Mouse (Mus musculus) left cerebral cortex, postnatal 4 days (tissue): ENCODE results near the gene Pik3r2. TPM values are rescaled to one million over a fixed set of nuclear protein-coding genes. Genes with fewer than 3 reads are reported as not detected.
A peak's percentile ranks its signal among the peaks of the same experiment; 100 is the strongest.

ENCODE experiments used
- DNase-seq: peaks from one replicate; pipeline ENCODE4 v3.0.0-alpha.2; 2022
- intact Hi-C: fragments of 180-260 bp; cut with DNase I; formaldehyde crosslinking; loops from one replicate; pipeline ENCODE4 v1.15.1; 2025
- total RNA-seq, 2 experiments: library from RNA; stranded (reverse); gene quantifications; 2 replicates each; pipeline ENCODE4 v1.2.3; 2021

Gene Pik3r2
- total RNA-seq, 2 experiments from 2014 or later: 187 to 198 TPM

GRCm38 (mm10) chr8:70743656-70744590 lies 32.6 kb downstream of the Pik3r2 start:
- intact Hi-C loops: no loop called here

GRCm38 (mm10) chr8:70742981-70743655 lies 33.4 kb downstream of the Pik3r2 start:
- DNase-seq: no peak
- intact Hi-C loops: no loop called here

More at GRCm38 (mm10) chr8:70743656-70744590, 32.6 kb downstream of the Pik3r2 start:
- DNase-seq: no peak

- intact Hi-C loops: no loop called here
- DNase-seq: no peak
Observed at GRCm38 (mm10) chr8:70742176-70742575, 34.3 kb downstream of the Pik3r2 start.

GRCm38 (mm10) chr8:70741661-70742060 lies 34.9 kb downstream of the Pik3r2 start:
- intact Hi-C loops: no loop called here
- no peak for DNase-seq

GRCm38 (mm10) chr8:70738211-70738610 lies 38.3 kb downstream of the Pik3r2 start:
- DNase-seq: no peak
- intact Hi-C loops: no loop called here

GRCm38 (mm10) chr8:70737705-70738104 lies 38.8 kb downstream of the Pik3r2 start:
- no peak for DNase-seq
- intact Hi-C loops: no loop called here

- intact Hi-C loops: no loop called here
- DNase-seq: no peak
Observed at GRCm38 (mm10) chr8:70730956-70731355, 45.6 kb downstream of the Pik3r2 start.

GRCm38 (mm10) chr8:70729808-70730475 lies 46.6 kb downstream of the Pik3r2 start:
- intact Hi-C loops: no loop called here
- no peak for DNase-seq

- intact Hi-C loops: no loop called here
- no peak for DNase-seq
Observed at GRCm38 (mm10) chr8:70726721-70727120, 49.8 kb downstream of the Pik3r2 start.

- intact Hi-C loops: no loop called here
- DNase-seq: no peak
Observed at GRCm38 (mm10) chr8:70725792-70726447, 50.6 kb downstream of the Pik3r2 start.

GRCm38 (mm10) chr8:70724216-70724615 lies 52.3 kb downstream of the Pik3r2 start:
- DNase-seq: no peak
- intact Hi-C loops: loop anchor here (5.0 kb wide), 1 partner anchor 118 kb away; no protein-coding TSS in a partner anchor

- no peak for DNase-seq
- intact Hi-C loops: loop anchor here (5.0 kb wide), 1 partner anchor 119 kb away; no protein-coding TSS in a partner anchor
Observed at GRCm38 (mm10) chr8:70723486-70724210, 52.9 kb downstream of the Pik3r2 start, which contains the start of gene Pde4c. TSS of gene Pde4c (plus strand) at chr8:70723720.

GRCm38 (mm10) chr8:70721601-70722000 lies 54.9 kb downstream of the Pik3r2 start:
- DNase-seq: no peak
- intact Hi-C loops: loop anchor here (2.0 to 5.0 kb wide), 2 partner anchors 31 to 121 kb away; no protein-coding TSS in a partner anchor

GRCm38 (mm10) chr8:70720739-70721138 lies 55.8 kb downstream of the Pik3r2 start:
- intact Hi-C loops: loop anchor here (2.0 to 5.0 kb wide), 2 partner anchors 32 to 122 kb away; no protein-coding TSS in a partner anchor
- peak; percentile 74 for DNase-seq

- intact Hi-C loops: loop anchor here (2.0 to 5.0 kb wide), 2 partner anchors 33 to 122 kb away; no protein-coding TSS in a partner anchor
- DNase-seq: no peak
Observed at GRCm38 (mm10) chr8:70719796-70720270, 56.7 kb downstream of the Pik3r2 start.

GRCm38 (mm10) chr8:70718297-70718696 lies 58.2 kb downstream of the Pik3r2 start, which contains the start of gene Gm3336:
TSS of gene Gm3336 (plus strand) at chr8:70718543.
- intact Hi-C loops: no loop called here
- DNase-seq: peak; percentile 56
